Mouse (Mus musculus) neural tube, embryonic 13.5 days (tissue): ENCODE measurements around the gene Tsc22d4. TPM values are rescaled to one million over a fixed set of nuclear protein-coding genes. Genes with fewer than 3 reads are reported as not detected.
A peak's percentile ranks its signal among the peaks of the same experiment; 100 is the strongest.

Source experiments
- ATAC-seq: fragments of 200-750 bp; cut with Nextera tagmentation; 2 replicates; pipeline ENCODE4 v1.8.0; 2017; ENCODE audit warnings: low read depth, mild to moderate bottlenecking, moderate TSS enrichment, moderate library complexity
- H3K27ac ChIP-seq: fragments of 300-500 bp; sonication (generic); replicated peaks from 2 replicates; pipeline ENCODE4 v1.5.1; 2015; ENCODE audit warnings: moderate library complexity, mild to moderate bottlenecking, inconsistent platforms
- H3K27me3 ChIP-seq: fragments of 300-500 bp; sonication (generic); 2 replicates; pipeline ENCODE4 v1.6.1; 2015; ENCODE audit warnings: mild to moderate bottlenecking, inconsistent platforms
- H3K36me3 ChIP-seq: fragments of 300-500 bp; sonication (generic); 2 replicates; pipeline ENCODE4 v1.6.1; 2015; ENCODE audit warnings: mild to moderate bottlenecking, inconsistent platforms
- H3K4me1 ChIP-seq: fragments of 300-500 bp; sonication (generic); replicated peaks from 2 replicates; pipeline ENCODE4 v1.6.1; 2015; ENCODE audit warnings: inconsistent platforms
- H3K4me2 ChIP-seq: fragments of 300-500 bp; sonication (generic); 2 replicates; pipeline ENCODE4 v1.6.1; 2015; ENCODE audit warnings: inconsistent platforms, mild to moderate bottlenecking, moderate library complexity
- H3K4me3 ChIP-seq: fragments of 300-500 bp; sonication (generic); 2 replicates; pipeline ENCODE4 v1.5.1; 2015; ENCODE audit warnings: mild to moderate bottlenecking, inconsistent platforms
- H3K9ac ChIP-seq: fragments of 300-500 bp; sonication (generic); 2 replicates; pipeline ENCODE4 v1.6.1; 2015; ENCODE audit warnings: moderate library complexity, mild to moderate bottlenecking, inconsistent platforms
- H3K9me3 ChIP-seq: fragments of 300-500 bp; sonication (generic); 2 replicates; pipeline ENCODE4 v1.6.1; 2016; ENCODE audit warnings: inconsistent platforms
- WGBS: fragments of 180-500 bp; shearing (Covaris S2); methylation state at CpG from one replicate; pipeline ENCODE4 v1.1.7; 2015; 5-methylcytosine and 5-hydroxymethylcytosine counted together
- polyA plus RNA-seq: library from polyadenylated mRNA; unstranded; fragments of >200 nt; fragmentation: Nextera tagmentation; extraction: Ambion mirVana; gene quantifications from 2 replicates; pipeline ENCODE4 v1.2.1, GENCODE M21; 2015

The Tsc22d4 gene
- polyA plus RNA-seq, 1 experiment from 2014 or later = 86.9 TPM

- Histone ChIP-seq H3K27me3 (no peaks in the 10 kb centered on the region), H3K4me3 (no peak overlapping the region), H3K4me2 (no peak overlapping the region), H3K27ac (no peak overlapping the region), H3K9me3 (no peaks in the 10 kb centered on the region), H3K9ac (no peak overlapping the region), H3K4me1 (peaks cover 43% of the 10 kb centered on the region), H3K36me3 (peaks cover 43% of the 10 kb centered on the region)
- 81% methylated on average over 3 of the region's 3 CpGs for WGBS
- ATAC-seq = no peak
These were observed 10.6 kb downstream of the Tsc22d4 start for GRCm38 (mm10) chr5:137756106-137756505.

- no peak overlapping the region for H3K9ac ChIP-seq
- H3K4me1 ChIP-seq = peaks cover 43% of the 10 kb centered on the region
- ATAC-seq = peak; percentile 38
- H3K27me3 ChIP-seq = no peaks in the 10 kb centered on the region
- no peak overlapping the region for H3K4me2 ChIP-seq
- H3K27ac ChIP-seq = peak overlapping the region; percentile 81
- no peak overlapping the region for H3K4me3 ChIP-seq
- H3K36me3 ChIP-seq = peaks cover 34% of the 10 kb centered on the region
- 47% methylated on average over 10 of the region's 10 CpGs for WGBS
- no peaks in the 10 kb centered on the region for H3K9me3 ChIP-seq
These were observed 11.5 kb downstream of the Tsc22d4 start for GRCm38 (mm10) chr5:137756882-137757661.

DNA sequence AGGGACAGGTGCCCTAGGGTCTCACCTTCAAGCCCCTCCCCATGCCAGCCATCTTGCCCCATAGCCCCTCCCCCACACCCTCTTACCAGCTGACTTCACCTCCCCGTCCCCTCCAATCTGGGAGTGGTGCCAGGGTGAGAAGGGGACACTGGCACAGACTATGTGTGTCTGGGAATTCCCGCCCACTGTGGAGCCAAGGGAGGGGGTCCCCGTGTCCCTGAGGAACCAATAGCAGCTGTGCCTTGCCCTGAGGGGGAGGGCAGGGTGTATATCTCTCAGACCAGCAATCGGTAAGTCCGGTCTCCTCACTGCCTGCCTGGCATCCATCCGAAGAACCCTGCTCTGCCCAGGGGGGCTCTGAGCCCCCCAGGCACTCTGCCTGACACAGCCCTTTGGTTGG, 12.4 kb downstream of the Tsc22d4 start:
- peaks cover 25% of the 10 kb centered on the region for H3K36me3 ChIP-seq
- WGBS = 56% methylated on average over 6 of the region's 6 CpGs
- H3K9ac ChIP-seq = peak overlapping the region; percentile 51
- peak overlapping the region; percentile 81 for H3K27ac ChIP-seq
- ATAC-seq = peak; percentile 74
- no peaks in the 10 kb centered on the region for H3K9me3 ChIP-seq
- peak overlapping the region; percentile 41 for H3K4me2 ChIP-seq
- H3K4me1 ChIP-seq = peaks cover 43% of the 10 kb centered on the region
- H3K4me3 ChIP-seq = peak overlapping the region; percentile 5; the same call in 1 of the 2 replicates
- H3K27me3 ChIP-seq = no peaks in the 10 kb centered on the region

DNA sequence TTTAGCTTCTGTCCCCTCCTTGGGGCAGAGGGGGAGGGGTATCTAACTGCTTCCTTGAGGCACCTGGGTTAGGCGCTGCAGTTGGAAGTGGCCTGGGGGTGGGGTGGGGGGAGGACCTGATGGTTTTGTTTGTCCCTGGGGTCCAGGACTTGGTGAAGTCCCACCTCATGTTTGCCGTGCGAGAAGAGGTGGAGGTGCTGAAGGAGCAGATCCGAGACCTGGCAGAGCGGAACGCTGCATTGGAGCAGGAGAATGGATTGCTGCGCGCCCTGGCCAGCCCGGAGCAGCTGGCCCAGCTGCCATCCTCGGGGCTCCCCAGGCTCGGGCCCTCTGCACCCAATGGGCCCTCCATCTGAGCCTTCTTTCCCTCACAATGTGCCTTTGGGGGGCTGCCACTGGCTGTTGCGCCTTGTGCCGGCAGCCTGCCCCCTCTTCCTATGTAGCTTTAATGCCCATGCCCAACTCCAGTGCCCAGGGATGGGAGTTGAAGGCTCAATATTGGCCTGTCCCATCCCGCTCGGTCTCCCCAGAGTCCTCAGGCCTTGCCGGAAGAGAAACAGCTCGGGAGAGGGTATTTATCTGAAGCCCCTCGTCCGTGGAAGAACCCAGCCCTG, 13.5 kb downstream of the Tsc22d4 start:
- peaks cover 43% of the 10 kb centered on the region for H3K4me1 ChIP-seq

DNA sequence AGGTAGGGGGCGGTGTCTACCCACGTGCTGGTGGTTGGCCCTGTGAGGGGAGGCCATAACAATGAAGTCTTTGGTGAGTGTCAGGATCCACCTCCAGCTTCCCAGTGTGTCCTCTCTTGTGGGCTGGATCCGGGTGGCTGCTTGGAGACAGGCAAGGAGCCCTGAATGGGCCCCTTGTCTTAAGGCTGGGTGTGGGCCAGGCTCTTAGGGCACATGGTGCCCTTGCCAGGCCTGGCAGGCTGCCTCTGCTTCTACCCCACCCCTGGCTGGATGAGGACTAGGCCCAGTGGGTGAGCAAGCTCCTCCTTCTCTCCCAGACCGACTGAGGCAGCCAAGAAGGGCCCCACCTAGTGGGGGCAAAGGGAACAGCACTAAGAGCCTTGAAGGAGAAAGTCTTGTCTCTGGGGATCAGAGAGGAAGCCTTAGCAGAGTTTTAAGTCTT, 14.5 kb downstream of the Tsc22d4 start:
- peak overlapping the region; percentile 81 for H3K27ac ChIP-seq
- 17% methylated on average over 4 of the region's 4 CpGs for WGBS
- H3K9me3 ChIP-seq = no peaks in the 10 kb centered on the region
- H3K9ac ChIP-seq = no peak overlapping the region
- no peaks in the 10 kb centered on the region for H3K27me3 ChIP-seq
- peak; percentile 82 for ATAC-seq
- H3K4me3 ChIP-seq = no peak overlapping the region
- H3K4me1 ChIP-seq = peaks cover 43% of the 10 kb centered on the region
- no peak overlapping the region for H3K4me2 ChIP-seq
- peaks cover 13% of the 10 kb centered on the region; the same call in 1 of the 2 replicates for H3K36me3 ChIP-seq

More for the DNA sequence above, 13.5 kb downstream of the Tsc22d4 start:
- ATAC-seq = no peak
- H3K9me3 ChIP-seq = no peaks in the 10 kb centered on the region
- peak overlapping the region; percentile 41 for H3K4me2 ChIP-seq
- peak overlapping the region; percentile 51 for H3K9ac ChIP-seq
- peaks cover 16% of the 10 kb centered on the region for H3K36me3 ChIP-seq
- no peaks in the 10 kb centered on the region for H3K27me3 ChIP-seq
- 87% methylated on average over 19 of the region's 19 CpGs for WGBS
- peak overlapping the region; percentile 81 for H3K27ac ChIP-seq
- H3K4me3 ChIP-seq = no peak overlapping the region

GRCm38 (mm10) chr5:137764609-137765340, 19.2 kb downstream of the Tsc22d4 start:
- no peaks in the 10 kb centered on the region for H3K9me3 ChIP-seq
- no peak overlapping the region for H3K9ac ChIP-seq
- 51% methylated on average over 9 of the region's 9 CpGs for WGBS
- H3K27ac ChIP-seq = no peak overlapping the region
- no peak for ATAC-seq
- H3K4me3 ChIP-seq = no peak overlapping the region
- H3K4me2 ChIP-seq = no peak overlapping the region
- H3K27me3 ChIP-seq = no peaks in the 10 kb centered on the region
- no peaks in the 10 kb centered on the region for H3K36me3 ChIP-seq
- peaks cover 17% of the 10 kb centered on the region; the same call in 1 of the 2 replicates for H3K4me1 ChIP-seq

DNA sequence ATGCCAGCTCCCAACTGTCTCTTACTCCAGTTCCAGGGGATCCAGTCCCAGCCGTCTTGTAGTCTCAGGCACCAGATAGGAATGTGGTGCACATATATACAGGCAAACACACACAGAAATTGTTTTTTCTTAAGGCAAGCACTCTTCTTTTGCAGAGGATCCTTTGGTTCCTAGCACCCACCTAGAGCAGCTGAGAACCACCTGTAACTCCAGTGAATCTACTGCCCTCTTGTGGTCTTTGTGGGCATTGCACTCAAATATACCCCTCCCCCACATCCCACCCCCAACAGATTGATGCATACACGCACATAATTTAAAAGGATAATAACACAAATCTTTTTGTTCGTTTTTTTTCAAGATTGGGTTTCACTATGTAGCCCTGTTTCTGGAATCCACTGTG, 20.7 kb downstream of the Tsc22d4 start:
- WGBS = 57% methylated on average over 3 of the region's 3 CpGs
- H3K27ac ChIP-seq = no peak overlapping the region

GRCm38 (mm10) chr5:137768475-137768874, 22.9 kb downstream of the Tsc22d4 start:
- no peak overlapping the region for H3K4me3 ChIP-seq
- H3K36me3 ChIP-seq = no peaks in the 10 kb centered on the region
- H3K4me1 ChIP-seq = peaks cover 10% of the 10 kb centered on the region; the same call in 1 of the 2 replicates
- H3K9me3 ChIP-seq = no peaks in the 10 kb centered on the region
- H3K4me2 ChIP-seq = no peak overlapping the region
- H3K27ac ChIP-seq = 0 out of 2 replicates have a peak overlapping the region, but pooled peaks have one; percentile 33
- H3K27me3 ChIP-seq = no peaks in the 10 kb centered on the region
- H3K9ac ChIP-seq = no peak overlapping the region
- peak; percentile 28; the same call in 1 of the 2 replicates for ATAC-seq
- 30% methylated on average over 1 of the region's 1 CpGs for WGBS

More for the DNA sequence above, 20.7 kb downstream of the Tsc22d4 start:
- no peaks in the 10 kb centered on the region for H3K9me3 ChIP-seq
- no peak overlapping the region for H3K9ac ChIP-seq
- H3K27me3 ChIP-seq = no peaks in the 10 kb centered on the region
- ATAC-seq = no peak
- no peaks in the 10 kb centered on the region for H3K36me3 ChIP-seq
- no peak overlapping the region for H3K4me3 ChIP-seq
- H3K4me1 ChIP-seq = peaks cover 10% of the 10 kb centered on the region; the same call in 1 of the 2 replicates
- H3K4me2 ChIP-seq = no peak overlapping the region

DNA sequence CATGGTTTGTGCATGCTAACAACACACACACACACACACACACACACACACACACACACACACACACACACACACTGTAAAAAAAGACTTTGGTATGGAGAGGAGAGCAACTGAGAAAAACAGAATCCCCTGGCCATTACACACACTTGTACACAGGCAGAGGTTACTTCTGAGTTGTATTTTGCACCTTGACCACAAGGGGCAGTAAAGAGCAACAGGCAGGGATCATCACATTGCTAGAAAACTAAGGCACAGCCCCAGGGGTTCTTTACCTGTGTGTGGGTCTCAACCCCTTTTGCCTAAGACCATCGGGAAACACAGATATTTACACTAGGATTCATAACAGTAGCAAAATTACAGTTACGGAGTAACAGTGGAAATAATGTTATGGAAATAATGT, 25.2 kb downstream of the Tsc22d4 start:
- H3K36me3 ChIP-seq = no peaks in the 10 kb centered on the region
- no peak overlapping the region for H3K9ac ChIP-seq
- H3K9me3 ChIP-seq = no peaks in the 10 kb centered on the region
- no peak for ATAC-seq
- peaks cover 10% of the 10 kb centered on the region; the same call in 1 of the 2 replicates for H3K4me1 ChIP-seq
- no peak overlapping the region for H3K27ac ChIP-seq
- H3K4me2 ChIP-seq = no peak overlapping the region
- no peak overlapping the region for H3K4me3 ChIP-seq
- 43% methylated on average over 2 of the region's 2 CpGs for WGBS
- H3K27me3 ChIP-seq = no peaks in the 10 kb centered on the region

DNA sequence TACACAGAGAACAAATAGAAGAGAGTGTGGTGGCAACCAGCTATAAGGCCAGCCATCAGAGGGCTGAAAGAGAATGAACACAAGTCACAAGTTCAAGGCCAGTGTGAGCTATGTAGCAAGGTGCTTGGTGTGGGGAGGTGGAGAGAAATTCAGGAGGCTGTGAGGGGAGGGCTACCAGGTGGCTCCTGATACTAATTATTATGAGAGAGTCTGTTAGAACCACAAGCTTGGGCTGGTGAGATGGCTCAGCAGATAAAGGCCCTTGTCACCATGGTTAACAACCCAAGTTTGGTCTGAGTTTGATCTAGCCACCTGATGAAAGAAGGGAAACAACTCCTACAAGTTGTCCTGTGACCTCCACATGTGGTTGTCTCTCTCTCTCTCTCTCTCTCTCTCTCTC, 27.2 kb downstream of the Tsc22d4 start:
- H3K9ac ChIP-seq = no peak overlapping the region
- ATAC-seq = no peak
- H3K27ac ChIP-seq = no peak overlapping the region
- no peaks in the 10 kb centered on the region for H3K36me3 ChIP-seq
- H3K4me1 ChIP-seq = peaks cover 18% of the 10 kb centered on the region; the same call in 1 of the 2 replicates
- H3K27me3 ChIP-seq = no peaks in the 10 kb centered on the region
- no peak overlapping the region for H3K4me3 ChIP-seq
- no peaks in the 10 kb centered on the region for H3K9me3 ChIP-seq
- no peak overlapping the region for H3K4me2 ChIP-seq

DNA sequence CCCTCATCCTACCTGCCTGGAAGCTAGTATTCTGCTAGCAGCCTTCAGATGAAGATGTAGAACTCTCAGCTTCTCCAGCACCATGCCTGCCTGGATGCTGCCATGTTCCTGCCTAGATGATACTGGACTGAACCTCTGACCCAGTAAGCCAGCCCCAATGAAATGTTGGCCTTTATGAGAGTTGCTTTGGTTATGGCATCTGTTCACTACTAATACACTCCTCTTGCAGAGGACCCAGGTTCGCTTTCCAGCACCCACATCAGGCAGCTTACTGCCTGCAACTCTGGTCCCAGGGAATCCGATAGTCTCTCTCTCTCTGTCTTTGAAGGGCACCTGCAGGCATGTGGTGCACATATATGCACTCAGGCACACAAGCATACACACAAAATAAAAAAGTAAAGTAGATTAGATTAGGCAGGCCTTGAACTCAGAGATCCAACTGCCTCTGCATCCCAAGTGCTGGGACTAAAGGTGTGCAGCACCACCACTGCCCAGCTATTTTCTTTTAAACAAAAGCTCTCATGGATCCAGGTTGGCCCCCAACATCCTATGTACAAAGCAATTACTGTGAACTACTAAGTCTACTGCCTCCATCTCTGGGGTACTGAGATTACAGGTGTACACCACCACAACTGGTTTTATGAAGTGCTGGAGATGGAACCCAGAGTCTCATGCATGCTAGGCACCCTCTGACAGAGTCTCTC, 30.2 kb downstream of the Tsc22d4 start:
- peaks cover 28% of the 10 kb centered on the region for H3K4me1 ChIP-seq
- H3K9ac ChIP-seq = no peak overlapping the region
- H3K36me3 ChIP-seq = peaks cover 8% of the 10 kb centered on the region
- ATAC-seq = no peak
- H3K4me2 ChIP-seq = no peak overlapping the region
- H3K4me3 ChIP-seq = no peak overlapping the region
- no peak overlapping the region for H3K27ac ChIP-seq
- no peaks in the 10 kb centered on the region for H3K9me3 ChIP-seq
- H3K27me3 ChIP-seq = no peaks in the 10 kb centered on the region
- 91% methylated on average over 2 of the region's 2 CpGs for WGBS
